Mouse (Mus musculus): ENCODE measurements around the gene Pomc. TPM values are rescaled to one million over a fixed set of nuclear protein-coding genes. Genes with fewer than 3 reads are reported as not detected.
"Not testable (repeated sequence)": the region's sequence is repeated elsewhere in the genome, so short reads cannot be mapped to it uniquely, and the experiment has no call there.

Pomc gene
- total RNA-seq, 1 experiment from 2014 or later, result not detected

GRCm38 (mm10) chr12:3956351-3956750 lies 1.6 kb downstream of the Pomc start:
- ATAC-seq (replicated peaks in 1 of 2; ENCODE audit: insufficient read depth in 1 of 2, low FRiP score in 2 of 2, low TSS enrichment in 1 of 2, low read depth in 1 of 2, poor library complexity in 2 of 2, severe bottlenecking in 2 of 2), result no peak

- ATAC-seq (replicated peaks in 1 of 2; ENCODE audit: insufficient read depth in 1 of 2, low FRiP score in 2 of 2, low TSS enrichment in 1 of 2, low read depth in 1 of 2, poor library complexity in 2 of 2, severe bottlenecking in 2 of 2), result peak; percentile 90 to 92
These were observed 5.2 kb downstream of the Pomc start for GRCm38 (mm10) chr12:3959791-3960543.

DNA sequence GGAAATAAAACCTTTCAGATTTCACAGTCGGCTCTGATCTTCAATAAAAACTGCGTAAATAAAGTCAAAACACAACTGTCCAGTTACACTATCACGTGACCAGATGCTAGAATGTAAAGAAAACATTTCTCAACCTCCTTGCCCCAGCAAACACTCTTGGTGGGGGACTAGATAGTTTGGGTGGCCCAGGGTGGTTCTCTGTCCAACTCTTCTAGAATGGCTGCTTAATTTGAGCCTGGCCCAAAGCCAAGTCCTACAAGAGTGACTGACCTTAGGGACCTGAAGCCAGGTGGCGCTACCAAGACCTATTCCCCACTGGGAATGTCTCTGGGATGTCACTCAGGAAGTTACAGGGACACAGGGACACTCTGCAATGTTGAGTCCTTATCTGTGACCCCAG lies 5.8 kb downstream of the Pomc start:
- ATAC-seq (replicated peaks in 1 of 2; ENCODE audit: insufficient read depth in 1 of 2, low FRiP score in 2 of 2, low TSS enrichment in 1 of 2, low read depth in 1 of 2, poor library complexity in 2 of 2, severe bottlenecking in 2 of 2), result no peak

DNA sequence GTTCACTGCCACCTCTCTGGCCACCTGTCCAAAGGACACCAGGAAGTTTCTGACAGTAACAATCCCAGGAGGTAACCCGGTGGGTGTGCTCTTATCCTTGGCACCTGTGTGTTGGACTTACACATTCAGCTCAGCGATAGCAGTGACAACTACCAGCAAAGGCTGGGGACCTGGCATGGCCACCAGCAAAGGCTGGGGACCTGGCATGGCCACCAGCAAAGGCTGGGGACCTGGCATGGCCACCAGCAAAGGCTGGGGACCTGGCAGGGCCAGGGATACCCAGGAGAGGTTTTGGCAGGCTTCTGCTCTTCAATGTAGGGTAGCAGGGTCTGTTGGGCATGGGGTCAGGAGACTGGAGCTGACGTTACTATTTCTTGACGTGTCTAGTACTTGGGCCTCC lies 12.4 kb downstream of the Pomc start:
- ATAC-seq (replicated peaks in 1 of 2; ENCODE audit: insufficient read depth in 1 of 2, low FRiP score in 2 of 2, low TSS enrichment in 1 of 2, low read depth in 1 of 2, poor library complexity in 2 of 2, severe bottlenecking in 2 of 2), result no peak

DNA sequence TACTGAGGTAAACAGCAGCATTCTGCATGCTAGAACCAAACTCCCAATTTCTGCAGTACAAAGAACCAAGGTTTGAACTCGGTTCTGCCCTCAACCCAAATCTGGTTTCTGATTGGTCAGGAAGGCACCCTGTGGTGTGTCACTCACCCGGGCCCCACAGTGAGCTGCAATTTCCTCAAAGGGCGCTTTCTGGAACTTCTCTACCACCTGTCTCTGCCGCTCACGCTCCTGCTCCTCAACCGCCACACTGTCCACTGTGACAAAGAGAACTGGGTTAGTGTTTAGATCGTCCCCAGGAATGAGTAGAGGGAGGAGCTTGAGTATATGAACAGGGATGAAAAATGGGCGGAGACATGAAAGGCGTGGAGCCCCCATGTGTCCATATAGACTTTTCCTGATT lies 13.6 kb downstream of the Pomc start:
- 0 out of 4 replicates have a peak, but pooled peaks of 1 of the 2 experiments have one; percentile 20 for ATAC-seq (replicated peaks in 1 of 2; ENCODE audit: insufficient read depth in 1 of 2, low FRiP score in 2 of 2, low TSS enrichment in 1 of 2, low read depth in 1 of 2, poor library complexity in 2 of 2, severe bottlenecking in 2 of 2)

GRCm38 (mm10) chr12:3973169-3973568 lies 18.4 kb downstream of the Pomc start:
- ATAC-seq (replicated peaks in 1 of 2; ENCODE audit: insufficient read depth in 1 of 2, low FRiP score in 2 of 2, low TSS enrichment in 1 of 2, low read depth in 1 of 2, poor library complexity in 2 of 2, severe bottlenecking in 2 of 2), result not testable (repeated sequence)

GRCm38 (mm10) chr12:3980991-3981349 lies 26.2 kb downstream of the Pomc start:
- no peak for ATAC-seq (replicated peaks in 1 of 2; ENCODE audit: insufficient read depth in 1 of 2, low FRiP score in 2 of 2, low TSS enrichment in 1 of 2, low read depth in 1 of 2, poor library complexity in 2 of 2, severe bottlenecking in 2 of 2)

GRCm38 (mm10) chr12:3981350-3982131 lies 26.8 kb downstream of the Pomc start:
- ATAC-seq (replicated peaks in 1 of 2; ENCODE audit: insufficient read depth in 1 of 2, low FRiP score in 2 of 2, low TSS enrichment in 1 of 2, low read depth in 1 of 2, poor library complexity in 2 of 2, severe bottlenecking in 2 of 2), result peak; percentile 91 to 95

DNA sequence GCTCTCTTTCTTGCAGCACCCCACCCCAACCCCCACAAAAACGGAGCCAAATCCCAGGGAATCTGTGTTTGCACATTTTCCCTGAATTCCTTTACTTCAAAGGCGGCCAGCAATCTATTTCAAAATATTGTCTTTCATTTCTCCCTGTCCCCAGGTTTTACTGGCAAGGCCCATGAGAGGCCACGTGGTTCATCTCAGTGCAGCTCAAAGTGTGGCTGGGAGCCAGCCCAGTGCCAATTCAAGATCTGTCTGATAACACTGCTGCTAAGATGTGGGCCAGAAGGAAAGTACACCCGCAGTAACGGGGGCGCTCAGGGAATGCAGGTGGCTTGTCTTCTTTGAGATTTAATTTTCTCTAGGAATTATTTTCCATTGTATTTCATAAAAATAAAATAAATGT lies 27.5 kb downstream of the Pomc start:
- ATAC-seq (replicated peaks in 1 of 2; ENCODE audit: insufficient read depth in 1 of 2, low FRiP score in 2 of 2, low TSS enrichment in 1 of 2, low read depth in 1 of 2, poor library complexity in 2 of 2, severe bottlenecking in 2 of 2), result no peak; a peak in 1 of 4 replicates

- peak in 1 of 2 experiments; percentile 26; a peak in 1 of 4 replicates for ATAC-seq (replicated peaks in 1 of 2; ENCODE audit: insufficient read depth in 1 of 2, low FRiP score in 2 of 2, low TSS enrichment in 1 of 2, low read depth in 1 of 2, poor library complexity in 2 of 2, severe bottlenecking in 2 of 2)
These were observed 29.0 kb downstream of the Pomc start for GRCm38 (mm10) chr12:3983736-3984135.

DNA sequence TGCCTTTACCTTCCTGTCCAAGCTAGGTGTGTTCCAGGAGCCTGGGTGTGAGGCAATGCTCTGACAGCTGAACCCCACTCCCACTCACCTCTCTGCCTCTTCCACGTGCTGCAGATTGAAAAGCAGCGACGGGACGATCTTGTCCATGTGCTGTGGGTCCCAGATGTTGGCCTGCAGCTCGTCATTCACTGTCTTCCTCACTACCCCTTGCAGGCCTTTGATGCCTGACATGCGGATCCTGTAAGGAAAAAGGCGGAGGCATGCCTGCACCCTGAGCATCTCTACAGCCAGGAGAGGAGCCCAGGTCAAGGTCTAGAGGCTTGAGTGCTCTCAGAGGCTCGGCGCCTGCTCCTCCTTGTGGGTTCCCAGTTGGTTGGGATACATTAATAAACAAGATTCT lies 29.7 kb downstream of the Pomc start:
- ATAC-seq (replicated peaks in 1 of 2; ENCODE audit: insufficient read depth in 1 of 2, low FRiP score in 2 of 2, low TSS enrichment in 1 of 2, low read depth in 1 of 2, poor library complexity in 2 of 2, severe bottlenecking in 2 of 2), result no peak

DNA sequence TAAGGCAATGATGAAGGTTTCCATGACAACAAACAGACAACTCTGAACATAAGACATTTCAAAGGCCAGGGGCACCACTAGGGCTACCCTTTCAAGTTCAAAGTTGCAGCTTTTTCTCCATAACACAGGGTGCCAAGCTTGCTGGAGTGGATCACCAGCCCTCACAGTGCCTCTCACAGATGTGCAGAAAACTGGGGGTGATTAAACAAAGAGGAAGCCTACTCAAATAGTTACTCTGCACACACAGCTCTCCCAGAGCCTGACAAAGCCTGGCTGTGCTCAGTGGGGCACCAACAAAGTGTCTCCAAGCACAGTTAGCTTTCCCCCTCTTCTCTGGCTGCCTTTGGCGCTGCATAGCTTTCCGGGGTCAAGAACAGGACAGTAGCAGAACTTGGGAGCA lies 35.2 kb downstream of the Pomc start:
- ATAC-seq (replicated peaks in 1 of 2; ENCODE audit: insufficient read depth in 1 of 2, low FRiP score in 2 of 2, low TSS enrichment in 1 of 2, low read depth in 1 of 2, poor library complexity in 2 of 2, severe bottlenecking in 2 of 2), result no peak

GRCm38 (mm10) chr12:3991047-3991446 lies 36.3 kb downstream of the Pomc start:
- ATAC-seq (replicated peaks in 1 of 2; ENCODE audit: insufficient read depth in 1 of 2, low FRiP score in 2 of 2, low TSS enrichment in 1 of 2, low read depth in 1 of 2, poor library complexity in 2 of 2, severe bottlenecking in 2 of 2), result no peak

- ATAC-seq (replicated peaks in 1 of 2; ENCODE audit: insufficient read depth in 1 of 2, low FRiP score in 2 of 2, low TSS enrichment in 1 of 2, low read depth in 1 of 2, poor library complexity in 2 of 2, severe bottlenecking in 2 of 2), result no peak
These were observed 42.0 kb downstream of the Pomc start for GRCm38 (mm10) chr12:3996749-3997148.

DNA sequence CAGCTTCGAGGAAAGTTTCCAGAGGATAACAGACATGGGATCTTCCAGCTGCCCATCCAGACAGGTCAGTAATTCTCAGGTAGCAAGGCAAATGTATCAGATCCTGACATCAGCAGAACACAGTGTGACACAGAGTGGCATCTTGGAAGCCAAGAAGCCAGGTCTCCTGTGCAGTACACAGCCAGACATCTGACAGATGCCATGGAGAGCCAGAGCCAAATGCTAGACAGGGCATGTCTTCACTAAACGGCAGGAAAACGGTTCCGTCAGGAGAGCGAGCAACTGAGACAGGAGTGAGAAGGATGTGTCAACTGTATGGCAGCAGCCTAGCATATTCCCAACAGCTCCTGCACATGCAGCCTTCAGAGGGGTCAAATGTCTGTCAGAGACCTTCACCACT lies 45.7 kb downstream of the Pomc start:
- ATAC-seq (replicated peaks in 1 of 2; ENCODE audit: insufficient read depth in 1 of 2, low FRiP score in 2 of 2, low TSS enrichment in 1 of 2, low read depth in 1 of 2, poor library complexity in 2 of 2, severe bottlenecking in 2 of 2), result no peak

- no peak for ATAC-seq (replicated peaks in 1 of 2; ENCODE audit: insufficient read depth in 1 of 2, low FRiP score in 2 of 2, low TSS enrichment in 1 of 2, low read depth in 1 of 2, poor library complexity in 2 of 2, severe bottlenecking in 2 of 2)
These were observed 49.9 kb downstream of the Pomc start for GRCm38 (mm10) chr12:4004648-4005047.

DNA sequence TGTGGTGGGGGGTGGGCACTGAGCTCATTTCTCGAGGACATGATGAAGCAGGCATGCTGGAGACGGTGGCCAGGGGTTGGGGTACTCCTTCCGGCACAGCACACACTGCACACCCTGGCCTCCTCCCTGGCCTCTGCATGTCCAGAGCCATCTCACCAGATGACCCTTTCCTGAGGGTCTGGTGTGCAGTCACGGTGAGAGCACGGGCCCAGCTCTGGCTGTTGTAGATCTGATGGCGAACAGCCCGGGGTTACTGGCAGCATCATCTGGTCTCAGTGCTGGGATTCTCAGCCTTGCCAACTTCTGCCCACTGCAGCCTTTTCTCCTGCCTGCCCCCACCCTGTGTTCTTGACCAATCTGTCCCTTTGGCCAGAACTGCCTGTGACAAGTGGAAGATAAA lies 51.3 kb downstream of the Pomc start:
- no peak for ATAC-seq (replicated peaks in 1 of 2; ENCODE audit: insufficient read depth in 1 of 2, low FRiP score in 2 of 2, low TSS enrichment in 1 of 2, low read depth in 1 of 2, poor library complexity in 2 of 2, severe bottlenecking in 2 of 2)

GRCm38 (mm10) chr12:4007181-4007580 lies 52.4 kb downstream of the Pomc start:
- ATAC-seq (replicated peaks in 1 of 2; ENCODE audit: insufficient read depth in 1 of 2, low FRiP score in 2 of 2, low TSS enrichment in 1 of 2, low read depth in 1 of 2, poor library complexity in 2 of 2, severe bottlenecking in 2 of 2), result no peak

- no peak for ATAC-seq (replicated peaks in 1 of 2; ENCODE audit: insufficient read depth in 1 of 2, low FRiP score in 2 of 2, low TSS enrichment in 1 of 2, low read depth in 1 of 2, poor library complexity in 2 of 2, severe bottlenecking in 2 of 2)
These were observed 53.0 kb downstream of the Pomc start for GRCm38 (mm10) chr12:4007766-4008165.

All from hematopoietic stem cell, adult 5-6 weeks (primary cell).